Mouse (Mus musculus): ENCODE data around the gene Gpr45. TPM values are rescaled to one million over a fixed set of nuclear protein-coding genes. Genes with fewer than 3 reads are reported as not detected.

The Gpr45 gene
- 0.28 and 0.74 TPM in 2 replicates for polyA plus RNA-seq (2012; rRNA removed)

DNA sequence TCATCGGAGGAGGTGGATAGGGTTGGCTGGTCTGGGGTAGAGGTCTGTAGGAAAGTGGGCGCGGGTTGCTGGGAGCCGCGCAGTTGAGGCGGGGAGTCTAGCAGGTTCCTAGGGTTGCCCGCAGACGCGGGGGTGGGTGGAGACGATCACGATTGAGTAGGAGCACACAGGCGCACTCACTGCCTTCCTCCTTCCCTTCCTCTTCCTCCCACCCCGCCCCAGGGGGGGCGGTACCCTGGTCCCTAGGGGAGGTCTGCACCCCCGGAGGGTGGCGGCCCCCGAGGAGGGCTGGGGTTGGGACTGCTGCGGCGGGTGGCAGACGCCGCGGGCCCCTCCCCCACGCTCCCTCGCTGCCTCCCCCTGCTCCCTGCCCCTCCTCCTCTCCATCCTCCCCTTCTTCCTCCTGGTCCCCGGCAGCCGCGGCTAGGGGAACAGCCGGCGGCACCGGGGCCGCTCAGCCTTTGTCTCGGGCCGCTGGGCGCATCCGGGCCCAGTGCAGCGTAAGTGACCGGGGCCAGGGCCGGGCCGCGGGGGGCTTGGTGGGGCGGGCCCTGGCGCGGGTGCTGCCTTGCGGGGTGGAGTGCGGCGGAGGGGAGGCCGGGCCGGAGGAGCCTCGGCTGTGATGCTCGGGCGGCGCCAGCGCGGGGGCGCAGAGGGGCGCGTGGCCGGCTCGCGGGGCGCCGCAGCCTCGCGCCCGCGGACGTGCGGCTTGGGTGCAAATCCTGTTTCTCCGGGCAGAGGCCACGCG lies at the start of gene Gpr45:
Gpr45 (plus strand) TSS at position 139 of the 748 bp plus-strand sequence.

Other genes starting within 250 kb of the Gpr45 start
- 4.4 and 8.0 TPM in 2 replicates for gene Mrps9, start 101.6 kb upstream of the Gpr45 start, polyA plus RNA-seq (2012; rRNA removed)
- gene Tgfbrap1, start 145.8 kb downstream of the Gpr45 start, polyA plus RNA-seq (2012; rRNA removed): 6.4 and 7.7 TPM in 2 replicates
- gene AI597479, start 145.8 kb downstream of the Gpr45 start, polyA plus RNA-seq (2012; rRNA removed): 0.56 and 0.69 TPM in 2 replicates
- 29.3 and 38.9 TPM in 2 replicates for gene Fhl2, start 244.1 kb downstream of the Gpr45 start, polyA plus RNA-seq (2012; rRNA removed)